Mouse (Mus musculus): ENCODE measurements around the gene Grb2.

GRCm38 (mm10) chr11:115626824-115627616 is 81.4 kb downstream of the Grb2 start:
- TF ChIP-seq POLR2A (IDR thresholded peaks at IDR 0.05; ENCODE audit: insufficient read depth, low read depth, low read length) (no peak), CTCF (IDR thresholded peaks at IDR 0.05; ENCODE audit: insufficient read depth, low read depth, low read length) (no peak)
